Mouse (Mus musculus): ENCODE measurements around the gene Ift81. TPM values are rescaled to one million over a fixed set of nuclear protein-coding genes. Genes with fewer than 3 reads are reported as not detected.

The Ift81 gene
- total RNA-seq, 1 experiment = 7.4 TPM

DNA sequence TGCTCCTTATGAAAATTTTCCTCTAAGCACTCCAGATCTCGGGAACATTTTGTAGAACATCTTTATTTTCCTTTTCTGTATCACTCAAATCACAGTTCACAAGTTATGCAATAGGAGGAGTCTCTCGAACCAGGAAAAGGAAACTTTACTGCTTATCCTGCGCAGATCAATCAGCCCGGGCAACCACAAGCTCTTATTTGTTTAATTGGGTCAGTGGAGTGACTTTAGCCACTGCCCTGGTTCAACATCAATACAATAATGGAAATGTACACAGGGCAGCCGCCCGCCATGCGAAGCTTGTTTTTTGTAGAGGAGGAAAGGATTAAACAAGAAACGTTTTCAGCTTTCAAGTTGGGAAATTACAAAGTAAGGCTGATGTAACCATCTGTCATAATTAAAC is 72.4 kb downstream of the Ift81 start:
- in situ Hi-C loops (cut with MboI; ENCODE audit: low sequenced_read_pairs in 2 of 2, unreplicated experiment in 2 of 2) = no loop called here
- H3K27ac ChIP-seq (ENCODE audit: insufficient read depth, low read depth, low read length, poor library complexity, severe bottlenecking) = no peak overlapping the region
- H3K9ac ChIP-seq (ENCODE audit: insufficient read depth, low read depth, low read length, poor library complexity, severe bottlenecking) = no peak overlapping the region
- H3K4me1 ChIP-seq (ENCODE audit: control insufficient read depth in 2 of 2, insufficient read depth in 2 of 2, low read length in 2 of 2, poor library complexity in 1 of 2) = no peaks in the 10 kb centered on the region
- no peaks in the 10 kb centered on the region; the same call in 1 of the 2 replicates for H3K36me3 ChIP-seq (ENCODE audit: control insufficient read depth, insufficient read depth, low read length, poor library complexity, severe bottlenecking)
- H3K9me3 ChIP-seq (ENCODE audit: control insufficient read depth, insufficient read depth, low read depth, low read length) = no peaks in the 10 kb centered on the region
- H3K4me3 ChIP-seq (ENCODE audit: insufficient read depth in 1 of 2, low read depth in 1 of 2, low read length in 2 of 2, poor library complexity in 1 of 2, severe bottlenecking in 1 of 2) = no peak overlapping the region
- DNase-seq (ENCODE audit: low read depth, low spot score) = no peak
- TF ChIP-seq CHD2 (IDR thresholded peaks at IDR 0.05; ENCODE audit: low read depth, low read length) = no peak
- TF ChIP-seq ZC3H11A (IDR thresholded peaks at IDR 0.05; ENCODE audit: borderline replicate concordance, low read depth, low read length) = no peak
- TF ChIP-seq MAFK (IDR thresholded peaks at IDR 0.05; ENCODE audit: insufficient read depth, low read depth, low read length) = no peak
- no peak for TF ChIP-seq HCFC1 (IDR thresholded peaks at IDR 0.05; ENCODE audit: borderline replicate concordance, insufficient read depth, low read length)
- TF ChIP-seq ZNF384 (IDR thresholded peaks at IDR 0.05; ENCODE audit: low read depth, low read length) = no peak

DNA sequence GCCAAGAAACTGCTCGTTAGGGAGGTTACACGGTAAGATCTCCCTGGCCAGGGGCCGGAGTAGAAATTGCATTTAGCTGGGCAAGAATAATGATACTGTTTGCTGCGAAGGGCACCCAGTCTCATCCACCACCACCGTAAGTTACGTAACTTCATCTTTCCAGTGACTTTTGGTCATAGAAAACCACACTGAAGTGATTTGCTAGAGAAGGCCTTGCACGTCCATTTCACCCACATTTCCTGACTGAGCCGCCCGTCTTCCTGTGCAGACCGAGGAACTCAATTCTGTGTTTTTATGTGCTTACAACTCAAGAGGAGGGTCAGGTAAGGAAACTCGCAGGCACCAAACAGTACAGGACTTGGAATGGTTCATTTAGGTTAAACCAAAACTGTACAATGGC is 76.2 kb downstream of the Ift81 start:
- H3K9me3 ChIP-seq (ENCODE audit: control insufficient read depth, insufficient read depth, low read depth, low read length) = no peaks in the 10 kb centered on the region
- in situ Hi-C loops (cut with MboI; ENCODE audit: low sequenced_read_pairs in 2 of 2, unreplicated experiment in 2 of 2) = no loop called here
- H3K27ac ChIP-seq (ENCODE audit: insufficient read depth, low read depth, low read length, poor library complexity, severe bottlenecking) = no peak overlapping the region
- H3K4me3 ChIP-seq (ENCODE audit: insufficient read depth in 1 of 2, low read depth in 1 of 2, low read length in 2 of 2, poor library complexity in 1 of 2, severe bottlenecking in 1 of 2) = no peak overlapping the region
- no peaks in the 10 kb centered on the region; the same call in 1 of the 2 replicates for H3K36me3 ChIP-seq (ENCODE audit: control insufficient read depth, insufficient read depth, low read length, poor library complexity, severe bottlenecking)
- no peak for DNase-seq (ENCODE audit: low read depth, low spot score)
- no peak for TF ChIP-seq CHD2 (IDR thresholded peaks at IDR 0.05; ENCODE audit: low read depth, low read length)
- no peak for TF ChIP-seq ZNF384 (IDR thresholded peaks at IDR 0.05; ENCODE audit: low read depth, low read length)
- TF ChIP-seq ZC3H11A (IDR thresholded peaks at IDR 0.05; ENCODE audit: borderline replicate concordance, low read depth, low read length) = no peak
- no peak for TF ChIP-seq HCFC1 (IDR thresholded peaks at IDR 0.05; ENCODE audit: borderline replicate concordance, insufficient read depth, low read length)
- H3K4me1 ChIP-seq (ENCODE audit: control insufficient read depth in 2 of 2, insufficient read depth in 2 of 2, low read length in 2 of 2, poor library complexity in 1 of 2) = no peaks in the 10 kb centered on the region
- H3K9ac ChIP-seq (ENCODE audit: insufficient read depth, low read depth, low read length, poor library complexity, severe bottlenecking) = no peak overlapping the region

DNA sequence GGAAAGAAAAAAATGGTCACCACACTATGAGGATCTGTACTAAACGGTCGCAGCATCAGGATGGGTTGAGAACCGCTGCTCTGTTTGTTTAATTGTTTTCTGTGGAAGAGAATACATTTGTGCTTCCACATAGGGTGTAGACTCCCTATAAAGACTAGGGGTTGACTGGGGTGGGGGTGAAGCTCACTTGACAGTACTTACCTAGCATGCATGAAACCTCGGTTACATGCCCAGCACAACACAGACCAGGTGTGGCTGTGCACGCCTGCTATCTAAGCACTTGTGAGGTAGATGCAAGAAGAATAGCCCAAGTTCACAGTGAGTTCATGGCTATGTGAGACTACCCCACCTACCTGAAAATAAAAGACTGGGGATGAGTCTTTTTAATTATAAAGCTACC is 76.7 kb downstream of the Ift81 start:
- no peak overlapping the region for H3K9ac ChIP-seq (ENCODE audit: insufficient read depth, low read depth, low read length, poor library complexity, severe bottlenecking)
- H3K4me1 ChIP-seq (ENCODE audit: control insufficient read depth in 2 of 2, insufficient read depth in 2 of 2, low read length in 2 of 2, poor library complexity in 1 of 2) = no peaks in the 10 kb centered on the region
- TF ChIP-seq MAFK (IDR thresholded peaks at IDR 0.05; ENCODE audit: insufficient read depth, low read depth, low read length) (no peak), ZC3H11A (IDR thresholded peaks at IDR 0.05; ENCODE audit: borderline replicate concordance, low read depth, low read length) (no peak)
- no peak overlapping the region for H3K27ac ChIP-seq (ENCODE audit: insufficient read depth, low read depth, low read length, poor library complexity, severe bottlenecking)
- DNase-seq (ENCODE audit: low read depth, low spot score) = no peak
- H3K9me3 ChIP-seq (ENCODE audit: control insufficient read depth, insufficient read depth, low read depth, low read length) = no peaks in the 10 kb centered on the region
- no peak overlapping the region for H3K4me3 ChIP-seq (ENCODE audit: insufficient read depth in 1 of 2, low read depth in 1 of 2, low read length in 2 of 2, poor library complexity in 1 of 2, severe bottlenecking in 1 of 2)
- in situ Hi-C loops (cut with MboI; ENCODE audit: low sequenced_read_pairs in 2 of 2, unreplicated experiment in 2 of 2) = no loop called here
- no peaks in the 10 kb centered on the region; the same call in 1 of the 2 replicates for H3K36me3 ChIP-seq (ENCODE audit: control insufficient read depth, insufficient read depth, low read length, poor library complexity, severe bottlenecking)

DNA sequence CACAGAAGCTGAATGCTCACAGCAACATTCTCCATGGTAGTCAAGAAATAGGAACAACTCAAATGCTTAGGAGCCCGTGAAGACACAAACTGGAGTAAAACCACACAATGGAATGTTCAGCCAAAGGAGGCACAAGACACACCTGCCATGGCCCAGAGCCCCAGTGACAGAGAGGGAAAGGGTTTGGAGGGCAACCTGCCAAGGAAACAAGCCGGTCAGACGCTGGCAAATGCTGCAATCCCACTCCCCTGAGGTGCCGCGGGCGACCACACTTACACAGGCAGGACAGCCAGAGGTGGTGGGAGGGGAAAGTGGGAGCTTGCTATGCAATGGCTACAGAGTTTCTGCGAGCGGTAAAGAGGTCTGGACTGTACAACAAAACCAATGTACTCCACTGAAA is 80.4 kb downstream of the Ift81 start:
- no peak for DNase-seq (ENCODE audit: low read depth, low spot score)
- no peak for TF ChIP-seq CHD2 (IDR thresholded peaks at IDR 0.05; ENCODE audit: low read depth, low read length)
- no peak for TF ChIP-seq ZNF384 (IDR thresholded peaks at IDR 0.05; ENCODE audit: low read depth, low read length)
- TF ChIP-seq HCFC1 (IDR thresholded peaks at IDR 0.05; ENCODE audit: borderline replicate concordance, insufficient read depth, low read length) = no peak
- no peak for TF ChIP-seq ZC3H11A (IDR thresholded peaks at IDR 0.05; ENCODE audit: borderline replicate concordance, low read depth, low read length)
- Histone ChIP-seq H3K36me3 (ENCODE audit: control insufficient read depth, insufficient read depth, low read length, poor library complexity, severe bottlenecking) (no peaks in the 10 kb centered on the region), H3K9me3 (ENCODE audit: control insufficient read depth, insufficient read depth, low read depth, low read length) (no peaks in the 10 kb centered on the region), H3K27ac (ENCODE audit: insufficient read depth, low read depth, low read length, poor library complexity, severe bottlenecking) (no peak overlapping the region), H3K4me1 (ENCODE audit: control insufficient read depth in 2 of 2, insufficient read depth in 2 of 2, low read length in 2 of 2, poor library complexity in 1 of 2) (peaks cover 4 to 5% of the 10 kb centered on the region in 2 experiments; a peak in 2 of 4 replicates), H3K9ac (ENCODE audit: insufficient read depth, low read depth, low read length, poor library complexity, severe bottlenecking) (no peak overlapping the region), H3K4me3 (ENCODE audit: insufficient read depth in 1 of 2, low read depth in 1 of 2, low read length in 2 of 2, poor library complexity in 1 of 2, severe bottlenecking in 1 of 2) (no peak overlapping the region)
- in situ Hi-C loops (cut with MboI; ENCODE audit: low sequenced_read_pairs in 2 of 2, unreplicated experiment in 2 of 2) = no loop called here

DNA sequence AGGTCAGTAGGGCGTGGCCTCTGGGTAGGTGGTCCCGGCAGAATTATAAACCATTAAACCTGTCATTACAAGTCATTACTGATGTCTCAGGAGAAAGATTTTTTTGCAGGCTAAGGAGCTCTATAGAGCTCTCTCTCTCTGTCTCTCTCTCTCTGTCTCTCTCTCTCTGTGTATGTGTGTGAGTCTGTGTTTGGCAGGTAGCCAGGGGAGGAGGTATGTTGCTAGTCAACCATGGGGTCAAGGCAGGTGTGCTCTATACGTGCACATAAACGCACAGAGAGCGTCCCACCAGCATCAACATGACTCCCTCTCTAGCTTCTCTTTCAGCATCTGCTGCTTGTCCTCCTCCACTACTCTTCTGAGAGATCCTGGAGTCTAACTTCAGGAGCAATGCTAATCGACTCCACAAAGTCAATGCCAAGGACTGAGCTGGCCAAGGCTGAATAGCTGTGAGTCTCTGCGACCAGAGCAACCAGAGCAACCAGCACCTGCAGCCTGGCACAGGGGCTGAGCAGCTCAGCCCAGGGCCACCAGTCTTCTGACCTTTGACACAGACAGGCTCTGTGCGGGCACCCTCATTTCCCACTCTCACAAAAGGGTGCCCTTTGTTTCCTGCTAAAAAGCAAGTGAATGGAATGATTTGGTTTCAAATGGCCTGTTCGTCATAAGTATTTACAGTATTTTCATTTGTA is 84.3 kb downstream of the Ift81 start:
- no peak for DNase-seq (ENCODE audit: low read depth, low spot score)
- Histone ChIP-seq H3K9me3 (ENCODE audit: control insufficient read depth, insufficient read depth, low read depth, low read length) (no peaks in the 10 kb centered on the region), H3K27ac (ENCODE audit: insufficient read depth, low read depth, low read length, poor library complexity, severe bottlenecking) (no peak overlapping the region), H3K9ac (ENCODE audit: insufficient read depth, low read depth, low read length, poor library complexity, severe bottlenecking) (no peak overlapping the region), H3K36me3 (ENCODE audit: control insufficient read depth, insufficient read depth, low read length, poor library complexity, severe bottlenecking) (no peaks in the 10 kb centered on the region), H3K4me3 (ENCODE audit: insufficient read depth in 1 of 2, low read depth in 1 of 2, low read length in 2 of 2, poor library complexity in 1 of 2, severe bottlenecking in 1 of 2) (no peak overlapping the region), H3K4me1 (ENCODE audit: control insufficient read depth in 2 of 2, insufficient read depth in 2 of 2, low read length in 2 of 2, poor library complexity in 1 of 2) (peaks cover 6 to 8% of the 10 kb centered on the region in 2 experiments; a peak in 2 of 4 replicates)
- TF ChIP-seq HCFC1 (IDR thresholded peaks at IDR 0.05; ENCODE audit: borderline replicate concordance, insufficient read depth, low read length) (no peak), MAFK (IDR thresholded peaks at IDR 0.05; ENCODE audit: insufficient read depth, low read depth, low read length) (no peak), ZC3H11A (IDR thresholded peaks at IDR 0.05; ENCODE audit: borderline replicate concordance, low read depth, low read length) (no peak), ZNF384 (IDR thresholded peaks at IDR 0.05; ENCODE audit: low read depth, low read length) (no peak), CHD2 (IDR thresholded peaks at IDR 0.05; ENCODE audit: low read depth, low read length) (no peak)
- in situ Hi-C loops (cut with MboI; ENCODE audit: low sequenced_read_pairs in 2 of 2, unreplicated experiment in 2 of 2) = no loop called here
